Mouse (Mus musculus) forebrain, embryonic 11.5 days (tissue): ENCODE measurements at regions not wholly inside any gene's neighbourhood (a gene's known extent, or its start where the extent isn't known, plus 50 kb on each side); places are given as distances from the start of the nearest gene placed in this dataset.
A peak's percentile ranks its signal among the peaks of the same experiment; 100 is the strongest.

ENCODE experiments used
- ATAC-seq: fragments of 200-750 bp; cut with Nextera tagmentation; replicated peaks from 2 replicates; pipeline ENCODE4 v1.8.0; 2017; ENCODE audit warnings: moderate TSS enrichment; ENCODE audit not compliant: low FRiP score
- DNase-seq: peaks from one replicate; pipeline ENCODE4 v3.0.0-alpha.2; 2017; ENCODE audit warnings: low spot score
- H3K27ac ChIP-seq: fragments of 300-500 bp; sonication (generic); 2 replicates; pipeline ENCODE4 v1.5.1; 2014; ENCODE audit warnings: low read depth, low read length
- H3K27me3 ChIP-seq: fragments of 300-500 bp; sonication (generic); 2 replicates; pipeline ENCODE4 v1.6.1; 2014; ENCODE audit warnings: mild to moderate bottlenecking, low read length, mixed read lengths; ENCODE audit not compliant: control insufficient read depth, insufficient read depth
- H3K36me3 ChIP-seq: fragments of 300-500 bp; sonication (generic); 2 replicates; pipeline ENCODE4 v1.6.1; 2014; ENCODE audit warnings: mild to moderate bottlenecking, low read length, moderate library complexity, mixed read lengths; ENCODE audit not compliant: control insufficient read depth, insufficient read depth
- H3K4me1 ChIP-seq: fragments of 300-500 bp; sonication (generic); replicated peaks from 2 replicates; pipeline ENCODE4 v1.6.1; 2014; ENCODE audit warnings: low read length, mixed read lengths; ENCODE audit not compliant: control insufficient read depth, insufficient read depth
- H3K4me2 ChIP-seq: fragments of 300-500 bp; sonication (generic); 2 replicates; pipeline ENCODE4 v1.6.1; 2014; ENCODE audit warnings: low read depth, mild to moderate bottlenecking, low read length, moderate library complexity, mixed read lengths; ENCODE audit not compliant: severe bottlenecking
- H3K4me3 ChIP-seq: fragments of 300-500 bp; sonication (generic); 2 replicates; pipeline ENCODE4 v1.5.1; 2014; ENCODE audit warnings: low read depth, low read length
- H3K9ac ChIP-seq: fragments of 300-500 bp; sonication (generic); 2 replicates; pipeline ENCODE4 v1.6.1; 2014; ENCODE audit warnings: low read length
- H3K9me3 ChIP-seq: fragments of 300-500 bp; sonication (generic); 2 replicates; pipeline ENCODE4 v1.6.1; 2016; ENCODE audit warnings: low read length, mixed read lengths; ENCODE audit not compliant: control insufficient read depth
- WGBS: fragments of 180-500 bp; shearing (Covaris S2); extraction: QIAGEN DNeasy Blood & Tissue Kit; methylation state at CpG from one replicate; pipeline ENCODE4 v1.1.7; 2014; 5-methylcytosine and 5-hydroxymethylcytosine counted together

DNA sequence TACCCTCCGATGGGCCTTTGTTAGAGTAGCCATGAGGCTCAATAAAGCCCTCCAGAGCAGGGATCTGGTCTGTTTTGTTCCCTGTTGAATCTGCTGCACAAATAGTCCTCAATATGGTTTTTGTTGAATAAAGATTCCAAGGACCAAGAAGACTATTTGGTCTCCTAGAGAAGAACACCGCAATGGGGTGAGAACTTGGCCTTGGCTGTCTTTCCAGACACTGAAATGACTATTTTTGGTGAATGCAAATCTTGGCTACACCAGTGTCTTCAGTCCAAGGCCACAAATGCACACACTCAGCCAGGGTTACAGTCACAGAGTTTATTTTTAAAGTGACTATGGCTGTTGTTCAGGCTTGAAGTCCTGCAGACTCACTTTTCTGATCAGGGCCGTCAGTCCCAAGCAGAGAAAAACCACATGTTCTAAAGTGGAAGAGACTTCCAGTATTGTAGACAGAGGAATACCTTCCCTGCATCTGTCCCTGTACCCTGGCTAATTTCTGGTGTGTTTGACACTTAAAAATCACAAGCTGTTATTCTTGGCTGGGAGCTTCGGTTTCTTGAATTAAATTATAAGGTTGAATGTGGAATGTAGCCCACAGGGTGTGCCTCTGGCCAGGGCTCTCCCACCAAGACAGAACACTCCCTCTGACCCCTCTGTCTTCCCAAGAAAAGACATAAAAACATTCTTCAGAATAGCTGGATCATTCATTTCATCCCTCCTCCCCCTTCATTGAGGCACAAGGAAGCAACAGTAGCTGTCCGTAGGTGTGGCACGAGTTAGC lies 604.0 kb downstream of the Zfp706 start:
- no peak overlapping the region for H3K27ac ChIP-seq
- H3K9ac ChIP-seq = no peak overlapping the region
- H3K4me3 ChIP-seq = no peak overlapping the region
- H3K4me1 ChIP-seq = no peaks in the 10 kb centered on the region
- WGBS = 81% methylated on average over 6 of the region's 6 CpGs
- H3K36me3 ChIP-seq = no peaks in the 10 kb centered on the region
- ATAC-seq (no peak), DNase-seq (peak; percentile 27)
- no peaks in the 10 kb centered on the region for H3K27me3 ChIP-seq
- no peak overlapping the region for H3K4me2 ChIP-seq
- no peaks in the 10 kb centered on the region for H3K9me3 ChIP-seq

DNA sequence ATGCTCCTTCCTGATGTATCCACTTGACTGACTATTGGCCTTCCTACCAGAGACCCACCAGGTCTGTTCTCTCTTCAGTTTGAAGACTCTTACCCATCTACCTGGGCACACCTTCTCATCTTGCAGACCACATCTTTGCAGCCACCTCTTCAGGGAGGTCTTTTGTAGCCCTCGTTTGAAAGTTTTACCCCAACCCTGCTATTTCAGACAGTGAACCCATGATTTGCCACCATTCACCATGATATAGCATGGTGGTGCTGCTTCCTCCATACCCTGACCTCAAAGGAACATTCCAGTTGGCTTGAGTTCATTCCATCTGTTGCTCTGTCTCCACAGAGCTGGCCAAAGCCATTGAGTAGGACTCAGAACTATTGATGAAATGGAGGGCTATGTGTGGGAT lies 605.5 kb downstream of the Zfp706 start:
- H3K27me3 ChIP-seq = no peaks in the 10 kb centered on the region
- H3K9ac ChIP-seq = no peak overlapping the region
- H3K27ac ChIP-seq = no peak overlapping the region
- ATAC-seq (no peak), DNase-seq (peak; percentile 30)
- no peak overlapping the region for H3K4me3 ChIP-seq
- H3K9me3 ChIP-seq = no peaks in the 10 kb centered on the region
- 94% methylated on average over 1 of the region's 1 CpGs for WGBS
- H3K4me2 ChIP-seq = no peak overlapping the region
- no peaks in the 10 kb centered on the region for H3K4me1 ChIP-seq
- no peaks in the 10 kb centered on the region for H3K36me3 ChIP-seq

DNA sequence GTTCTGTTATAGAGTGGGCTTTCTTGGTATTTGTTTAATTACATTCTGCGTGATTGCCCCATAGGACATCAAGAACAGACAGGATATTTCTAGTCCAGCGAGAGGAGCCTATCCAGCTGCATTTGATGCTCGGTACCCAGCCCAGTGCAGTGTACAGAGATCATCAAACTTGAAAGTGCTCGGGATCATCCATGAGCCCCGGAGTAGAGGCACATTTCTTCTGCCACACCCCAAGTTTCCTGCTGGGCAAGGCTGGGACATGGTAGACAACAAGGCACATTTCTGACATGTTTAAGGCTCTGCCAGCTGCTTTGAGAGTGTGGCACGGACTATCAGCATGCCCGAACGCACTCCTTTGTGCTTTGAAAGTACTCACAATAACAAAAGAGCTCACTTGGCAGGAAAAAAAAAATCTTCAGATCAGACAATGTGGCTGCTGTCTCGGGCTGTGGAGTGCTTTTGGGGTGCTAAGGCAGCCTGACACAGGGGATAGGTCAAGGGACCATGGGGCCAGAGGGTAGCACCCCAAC lies 607.2 kb downstream of the Zfp706 start:
- no peaks in the 10 kb centered on the region for H3K4me1 ChIP-seq
- H3K27ac ChIP-seq = no peak overlapping the region
- H3K4me3 ChIP-seq = no peak overlapping the region
- DNase-seq (peak; percentile 38), ATAC-seq (no peak)
- no peak overlapping the region for H3K4me2 ChIP-seq
- H3K36me3 ChIP-seq = no peaks in the 10 kb centered on the region
- no peaks in the 10 kb centered on the region for H3K27me3 ChIP-seq
- no peaks in the 10 kb centered on the region for H3K9me3 ChIP-seq
- WGBS = 47% methylated on average over 9 of the region's 9 CpGs
- H3K9ac ChIP-seq = no peak overlapping the region

DNA sequence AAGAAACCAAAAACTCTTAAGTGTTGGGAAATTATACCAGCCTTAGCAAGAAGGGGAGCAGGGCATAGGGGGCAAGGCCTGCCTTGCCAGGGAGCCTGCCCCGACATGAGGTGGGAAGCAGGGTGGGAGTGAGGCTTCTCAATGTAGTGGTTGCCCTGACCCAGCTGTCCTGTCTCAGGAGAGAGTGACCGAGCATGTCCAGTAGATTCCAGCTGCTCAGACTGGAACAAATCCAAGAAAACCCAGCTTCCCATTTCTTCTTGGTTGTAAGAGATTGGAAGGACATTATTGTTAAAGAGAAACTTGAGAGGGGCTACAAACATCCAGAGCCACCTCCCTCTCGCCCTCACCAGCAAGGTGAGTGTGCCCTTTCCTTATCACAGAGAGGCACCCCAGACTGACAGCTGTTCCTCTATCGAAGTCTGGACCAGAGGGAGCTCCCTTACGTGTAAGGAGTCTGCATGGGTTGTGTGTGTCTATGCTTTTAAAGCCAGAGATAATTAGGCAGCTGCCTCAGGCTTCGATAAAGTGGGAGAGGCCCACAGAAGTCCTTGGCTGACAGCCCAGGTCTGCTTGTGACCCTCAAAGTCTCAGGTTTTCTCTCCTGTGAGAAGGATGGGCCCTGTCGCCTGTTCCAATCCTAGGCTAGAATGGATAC lies 608.1 kb downstream of the Zfp706 start:
- ATAC-seq (no peak), DNase-seq (no peak)
- Histone ChIP-seq H3K4me2 (no peak overlapping the region), H3K4me3 (no peak overlapping the region), H3K9ac (no peak overlapping the region), H3K4me1 (no peaks in the 10 kb centered on the region), H3K27ac (no peak overlapping the region), H3K36me3 (no peaks in the 10 kb centered on the region), H3K27me3 (no peaks in the 10 kb centered on the region), H3K9me3 (no peaks in the 10 kb centered on the region)
- 72% methylated on average over 7 of the region's 7 CpGs for WGBS

DNA sequence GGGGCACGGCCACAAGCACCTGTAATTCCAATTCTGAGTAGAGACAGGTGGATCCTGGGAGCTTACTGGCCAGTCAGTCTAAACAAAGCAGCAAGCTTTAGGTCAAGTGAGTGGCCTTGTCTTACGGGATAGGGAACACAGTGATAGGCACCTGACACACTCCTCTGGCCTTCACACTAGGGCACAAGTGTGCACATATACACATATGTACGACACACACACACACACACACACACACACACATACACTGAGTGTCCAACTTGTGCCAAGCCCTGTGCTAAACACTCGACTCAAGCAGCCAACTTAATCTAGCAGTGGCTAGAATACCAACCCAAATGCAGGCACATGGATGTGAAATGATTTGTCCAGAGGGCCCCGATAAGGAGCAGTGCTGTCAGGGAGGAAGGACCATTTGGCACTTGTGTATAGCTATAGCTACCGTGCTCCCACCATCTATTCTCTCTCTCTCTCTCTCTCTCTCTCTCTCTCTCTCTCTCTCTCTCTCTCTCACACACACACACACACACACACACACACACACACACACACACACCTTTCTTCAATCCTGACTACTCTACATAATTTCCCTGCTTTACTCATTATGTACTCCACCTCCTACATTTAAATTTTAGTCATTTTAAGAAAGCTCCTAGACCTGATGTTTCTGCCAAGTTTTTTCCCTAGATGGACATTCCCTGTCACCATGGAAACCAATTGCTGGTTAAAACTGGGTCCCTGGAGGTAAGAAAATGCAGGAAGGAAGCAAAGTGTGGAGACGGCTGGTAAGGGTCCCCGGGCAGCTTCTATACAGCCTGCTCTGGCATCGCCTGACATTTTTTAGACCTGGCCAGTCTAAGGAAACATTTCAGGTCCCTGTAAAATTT lies 609.2 kb downstream of the Zfp706 start:
- Histone ChIP-seq H3K4me1 (no peaks in the 10 kb centered on the region), H3K27me3 (no peaks in the 10 kb centered on the region), H3K9me3 (no peaks in the 10 kb centered on the region), H3K9ac (no peak overlapping the region), H3K4me3 (no peak overlapping the region), H3K27ac (no peak overlapping the region), H3K36me3 (no peaks in the 10 kb centered on the region), H3K4me2 (no peak overlapping the region)
- no peak for ATAC-seq
- WGBS = 82% methylated on average over 9 of the region's 9 CpGs
- DNase-seq = no peak

DNA sequence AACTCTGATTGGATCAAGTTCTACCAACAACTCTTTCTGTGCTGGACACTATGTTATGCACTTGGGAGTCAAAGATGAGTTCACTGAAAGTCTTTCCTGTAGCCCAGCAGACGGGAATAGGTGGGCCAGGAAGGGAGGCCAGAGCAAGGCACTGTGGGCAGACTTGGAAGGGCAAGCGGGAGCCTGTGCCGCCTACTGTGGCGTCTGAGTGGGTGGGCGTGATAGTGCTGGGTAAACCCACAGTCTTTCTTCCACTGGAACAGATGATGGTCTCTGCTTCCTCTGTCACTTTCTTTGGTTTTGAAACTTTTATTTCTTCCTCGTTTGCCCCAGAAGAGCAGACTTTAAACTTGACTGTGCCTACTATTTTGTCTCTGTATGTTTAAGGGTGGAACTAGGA lies 610.8 kb downstream of the Zfp706 start:
- no peak overlapping the region for H3K9ac ChIP-seq
- DNase-seq = no peak
- ATAC-seq = no peak

DNA sequence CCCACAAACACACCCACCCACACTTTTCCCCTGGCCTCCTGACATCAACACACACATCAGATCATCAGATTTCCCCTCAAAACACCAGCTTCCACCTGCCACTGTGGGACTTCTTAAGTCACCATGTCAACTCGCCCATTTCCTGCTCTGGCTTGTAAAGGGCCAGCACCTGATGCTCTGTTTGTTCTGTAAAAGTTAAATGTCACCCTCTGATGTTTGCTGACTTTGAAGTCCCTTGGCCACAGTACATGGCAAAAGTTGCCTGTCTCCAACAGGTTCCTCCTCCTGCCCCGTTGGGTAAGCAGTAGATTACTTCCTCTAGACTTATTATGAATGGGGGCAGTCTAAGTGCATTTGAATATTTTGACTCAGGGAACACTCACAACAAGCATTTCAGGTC lies 611.3 kb downstream of the Zfp706 start:
- Histone ChIP-seq H3K4me1 (no peaks in the 10 kb centered on the region), H3K4me3 (no peak overlapping the region), H3K27ac (no peak overlapping the region), H3K27me3 (no peaks in the 10 kb centered on the region), H3K36me3 (no peaks in the 10 kb centered on the region), H3K9ac (no peak overlapping the region), H3K9me3 (no peaks in the 10 kb centered on the region), H3K4me2 (no peak overlapping the region)
- WGBS = 73% methylated on average over 2 of the region's 2 CpGs
- ATAC-seq = no peak
- DNase-seq = no peak

More for the DNA sequence above, 610.8 kb downstream of the Zfp706 start:
- Histone ChIP-seq H3K27ac (no peak overlapping the region), H3K36me3 (no peaks in the 10 kb centered on the region), H3K9me3 (no peaks in the 10 kb centered on the region), H3K4me3 (no peak overlapping the region), H3K4me1 (no peaks in the 10 kb centered on the region), H3K4me2 (no peak overlapping the region), H3K27me3 (no peaks in the 10 kb centered on the region)
- WGBS = 88% methylated on average over 6 of the region's 6 CpGs

DNA sequence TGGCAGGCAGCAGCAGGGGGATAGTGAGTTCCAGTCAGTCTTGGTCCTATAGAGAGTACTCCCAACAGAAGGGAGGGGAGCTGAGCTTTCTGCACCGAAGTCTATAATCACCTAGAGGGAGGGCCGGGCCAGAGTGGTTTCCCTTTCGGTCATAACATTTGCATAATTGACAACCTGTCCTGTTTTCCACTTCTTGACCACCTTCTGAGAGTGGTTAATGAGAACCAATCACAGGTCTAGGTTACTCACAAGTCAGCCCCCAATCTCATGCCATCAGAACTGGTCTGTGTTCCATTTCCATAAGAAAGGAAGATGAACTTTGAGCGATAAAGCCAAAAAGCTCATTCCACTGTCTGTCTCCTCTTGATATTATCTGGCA lies 611.9 kb downstream of the Zfp706 start:
- H3K9me3 ChIP-seq = no peaks in the 10 kb centered on the region
- no peak overlapping the region for H3K9ac ChIP-seq
- no peaks in the 10 kb centered on the region for H3K36me3 ChIP-seq
- no peaks in the 10 kb centered on the region for H3K4me1 ChIP-seq
- no peak overlapping the region for H3K27ac ChIP-seq
- H3K4me2 ChIP-seq = no peak overlapping the region
- H3K4me3 ChIP-seq = no peak overlapping the region
- no peaks in the 10 kb centered on the region for H3K27me3 ChIP-seq
- WGBS = 65% methylated on average over 4 of the region's 4 CpGs
- DNase-seq (no peak), ATAC-seq (no peak)
